Comparison of ENCODE assay signal across 19 mouse cellular contexts in genomic region chr16:50029711-50030110, GRCm38 (mm10).
A peak's percentile ranks its signal among the peaks of the same experiment; 100 is the strongest.
DNase-seq lines count a peak whose midpoint lies in the region; ATAC-seq lines count a peak whose summit lies in the region.
"Had no signal": no experiment of that assay in that cellular context is flagged by ENCODE, and none has a peak within 500 bp of the region (broad histone marks: within the 10 kb centered on the region; RNA-seq: fewer than 3 reads in every experiment).

No protein-coding gene starts in this region.

- no peak overlapping the region for H3K27ac ChIP-seq in intestine, embryonic 16.5 days (ENCODE audit: low read length)
- H3K27ac ChIP-seq: embryonic facial prominence, embryonic 13.5 days; embryonic facial prominence, embryonic 15.5 days; forebrain, embryonic 10.5 days; forebrain, embryonic 12.5 days had no signal

- DNase-seq in 3T3-L1 (ENCODE audit: low read depth, low spot score) (peak; percentile 53), ES-CJ7 (ENCODE audit: low read depth, low spot score) (peak; percentile 60), ZHBTc4 (ENCODE audit: low read depth, low spot score) (peak; percentile 59)
- no peak for DNase-seq in kidney, adult 9 months
- DNase-seq: adrenal gland, postnatal 25 days; cerebellum, adult 11 months; cerebellum, adult 18-20 months; cerebellum, adult 8-10 months; cerebellum, adult 9-11 months; cerebellum, postnatal 14 days; cerebellum, postnatal 36 days; embryo, embryonic 11 days had no signal

- no peak overlapping the region for H3K9ac ChIP-seq in intestine, embryonic 16.5 days (ENCODE audit: low read depth, low read length)
- H3K9ac ChIP-seq: embryonic facial prominence, embryonic 13.5 days; embryonic facial prominence, embryonic 15.5 days; forebrain, embryonic 12.5 days had no signal

- H3K36me3 ChIP-seq in intestine, embryonic 16.5 days (ENCODE audit: control insufficient read depth, insufficient read depth, low read length), result no peaks in the 10 kb centered on the region
- H3K36me3 ChIP-seq: embryonic facial prominence, embryonic 13.5 days; embryonic facial prominence, embryonic 15.5 days; forebrain, embryonic 10.5 days; forebrain, embryonic 12.5 days had no signal

- H3K9me3 ChIP-seq in intestine, embryonic 16.5 days (ENCODE audit: control insufficient read depth, low read length), result no peaks in the 10 kb centered on the region
- H3K9me3 ChIP-seq: embryonic facial prominence, embryonic 13.5 days; embryonic facial prominence, embryonic 15.5 days; forebrain, embryonic 10.5 days; forebrain, embryonic 12.5 days had no signal

- no peaks in the 10 kb centered on the region for H3K27me3 ChIP-seq in intestine, embryonic 16.5 days (replicated peaks; ENCODE audit: control insufficient read depth, insufficient read depth, low read length)
- H3K27me3 ChIP-seq: embryonic facial prominence, embryonic 13.5 days; embryonic facial prominence, embryonic 15.5 days; forebrain, embryonic 12.5 days had no signal

- no peak overlapping the region for H3K4me3 ChIP-seq in intestine, embryonic 16.5 days (ENCODE audit: low read length)
- H3K4me3 ChIP-seq: embryonic facial prominence, embryonic 13.5 days; embryonic facial prominence, embryonic 15.5 days; erythroblast, embryonic 14.5 days; forebrain, embryonic 10.5 days; forebrain, embryonic 12.5 days had no signal

- H3K4me2 ChIP-seq in intestine, embryonic 16.5 days (ENCODE audit: low read depth, low read length), result no peak overlapping the region
- H3K4me2 ChIP-seq: embryonic facial prominence, embryonic 13.5 days; embryonic facial prominence, embryonic 15.5 days; forebrain, embryonic 12.5 days had no signal

- ATAC-seq in intestine, embryonic 16.5 days, result no peak
- ATAC-seq: forebrain, embryonic 14.5 days had no signal

- H3K4me1 ChIP-seq in intestine, embryonic 16.5 days (ENCODE audit: control insufficient read depth, insufficient read depth, low read length), result no peaks in the 10 kb centered on the region; the same call in 1 of the 2 replicates

- WGBS in intestine, embryonic 16.5 days, result 85% methylated on average over 1 of the region's 1 CpGs
